Comparison of ENCODE assay signal across 11 mouse cellular contexts in genomic region chr8:61610546-61610945, GRCm38 (mm10).
DNase-seq lines count a peak whose midpoint lies in the region; ATAC-seq and TF ChIP-seq lines count a peak whose summit lies in the region.
"Had no signal": no experiment of that assay in that cellular context is flagged by ENCODE, and none has a peak within 500 bp of the region (broad histone marks: within the 10 kb centered on the region; RNA-seq: fewer than 3 reads in every experiment).

No protein-coding gene starts in this region.

- H3K4me3 ChIP-seq in intestine, embryonic 14.5 days (ENCODE audit: low read depth, low read length): no peak overlapping the region
- no peak overlapping the region for H3K4me3 ChIP-seq in intestine, postnatal 0 days (ENCODE audit: low read depth, low read length)
- H3K4me3 ChIP-seq in embryonic facial prominence, embryonic 13.5 days: no peak overlapping the region
- no peak overlapping the region for H3K4me3 ChIP-seq in heart, embryonic 13.5 days
- H3K4me3 ChIP-seq: hindbrain, embryonic 10.5 days had no signal

- peaks cover 12% of the 10 kb centered on the region for H3K4me1 ChIP-seq in intestine, embryonic 14.5 days (replicated peaks; ENCODE audit: control insufficient read depth, insufficient read depth, low read length)
- 0 out of 2 replicates have a peak, but pooled peaks cover 14% of the 10 kb centered on the region for H3K4me1 ChIP-seq in intestine, postnatal 0 days (replicated peaks; ENCODE audit: control insufficient read depth, insufficient read depth, low read length)
- peaks cover 41% of the 10 kb centered on the region for H3K4me1 ChIP-seq in embryonic facial prominence, embryonic 13.5 days
- peaks cover 43% of the 10 kb centered on the region for H3K4me1 ChIP-seq in heart, embryonic 13.5 days

- no peak for ATAC-seq in intestine, embryonic 14.5 days (replicated peaks; ENCODE audit: low FRiP score, low TSS enrichment, low read depth)
- no peak for ATAC-seq in intestine, postnatal 0 days
- no peak for ATAC-seq in embryonic facial prominence, embryonic 13.5 days (ENCODE audit: insufficient number of reproducible peaks, insufficient read depth, low FRiP score, low TSS enrichment, low read depth)
- ATAC-seq in heart, embryonic 13.5 days (ENCODE audit: extremely low read depth, insufficient number of reproducible peaks, low FRiP score, low TSS enrichment): no peak

- peak overlapping the region; percentile 5; the same call in 1 of the 2 replicates for H3K27ac ChIP-seq in intestine, embryonic 14.5 days (ENCODE audit: low read depth)
- no peak overlapping the region for H3K27ac ChIP-seq in intestine, postnatal 0 days (ENCODE audit: low read depth, low read length)
- peak overlapping the region; percentile 68 for H3K27ac ChIP-seq in embryonic facial prominence, embryonic 13.5 days
- peak overlapping the region; percentile 13; the same call in 1 of the 2 replicates for H3K27ac ChIP-seq in heart, embryonic 13.5 days (replicated peaks)
- H3K27ac ChIP-seq: hindbrain, embryonic 10.5 days had no signal

- no peaks in the 10 kb centered on the region for H3K9me3 ChIP-seq in intestine, embryonic 14.5 days (ENCODE audit: control insufficient read depth, low read length)
- H3K9me3 ChIP-seq in intestine, postnatal 0 days (ENCODE audit: control insufficient read depth): no peaks in the 10 kb centered on the region
- no peaks in the 10 kb centered on the region for H3K9me3 ChIP-seq in embryonic facial prominence, embryonic 13.5 days
- no peaks in the 10 kb centered on the region for H3K9me3 ChIP-seq in heart, embryonic 13.5 days
- H3K9me3 ChIP-seq: hindbrain, embryonic 10.5 days had no signal

- no peak overlapping the region for H3K4me2 ChIP-seq in intestine, embryonic 14.5 days (ENCODE audit: low read length)
- H3K4me2 ChIP-seq in intestine, postnatal 0 days (replicated peaks; ENCODE audit: low read depth): no peak overlapping the region
- no peak overlapping the region for H3K4me2 ChIP-seq in embryonic facial prominence, embryonic 13.5 days
- H3K4me2 ChIP-seq in heart, embryonic 13.5 days: no peak overlapping the region

- no peaks in the 10 kb centered on the region for H3K36me3 ChIP-seq in intestine, embryonic 14.5 days (ENCODE audit: control insufficient read depth, insufficient read depth, low read length)
- H3K36me3 ChIP-seq in intestine, postnatal 0 days (ENCODE audit: control insufficient read depth, insufficient read depth): no peaks in the 10 kb centered on the region
- no peaks in the 10 kb centered on the region for H3K36me3 ChIP-seq in embryonic facial prominence, embryonic 13.5 days
- no peaks in the 10 kb centered on the region for H3K36me3 ChIP-seq in heart, embryonic 13.5 days
- H3K36me3 ChIP-seq: hindbrain, embryonic 10.5 days had no signal

- no peak for TF ChIP-seq CTCF in intestine, postnatal 0 days (IDR thresholded peaks at IDR 0.05; ENCODE audit: low read depth)

- 79% methylated on average over 5 of the region's 5 CpGs for WGBS in intestine, embryonic 14.5 days
- 76% methylated on average over 5 of the region's 5 CpGs for WGBS in intestine, postnatal 0 days
- WGBS in embryonic facial prominence, embryonic 13.5 days: 46% methylated on average over 5 of the region's 5 CpGs
- 54% methylated on average over 5 of the region's 5 CpGs for WGBS in heart, embryonic 13.5 days

- H3K9ac ChIP-seq in intestine, embryonic 14.5 days (ENCODE audit: low read length): no peak overlapping the region
- H3K9ac ChIP-seq in intestine, postnatal 0 days (ENCODE audit: low read depth, low read length): no peak overlapping the region
- H3K9ac ChIP-seq in embryonic facial prominence, embryonic 13.5 days: no peak overlapping the region
- no peak overlapping the region for H3K9ac ChIP-seq in heart, embryonic 13.5 days

- no peaks in the 10 kb centered on the region for H3K27me3 ChIP-seq in intestine, embryonic 14.5 days (replicated peaks; ENCODE audit: control insufficient read depth, insufficient read depth, low read length)
- H3K27me3 ChIP-seq in intestine, postnatal 0 days (replicated peaks; ENCODE audit: control insufficient read depth, insufficient read depth, low read length): no peaks in the 10 kb centered on the region
- no peaks in the 10 kb centered on the region for H3K27me3 ChIP-seq in embryonic facial prominence, embryonic 13.5 days
- H3K27me3 ChIP-seq in heart, embryonic 13.5 days (replicated peaks): no peaks in the 10 kb centered on the region

- no peak for DNase-seq in intestine, embryonic 14.5 days (ENCODE audit: low spot score)
- DNase-seq in lung, postnatal 10 days: peak; percentile 58
- DNase-seq in layer of hippocampus, adult 8-10 months (ENCODE audit: low spot score in 2 of 2): no peak
- DNase-seq in testis, postnatal 14 days (ENCODE audit: low spot score): no peak
- no peak for DNase-seq in embryo, embryonic 10 days (ENCODE audit: low spot score)
- DNase-seq: cerebellum, adult 18-20 months; spleen, adult 18-20 months had no signal
